Mouse (Mus musculus): ENCODE data around the gene Purb. TPM values are rescaled to one million over a fixed set of nuclear protein-coding genes. Genes with fewer than 3 reads are reported as not detected.

Gene Purb
- polyA plus RNA-seq (2015; fragmentation: Illumina TruSeq; extraction: RNeasy Lipid Tissue Mini Kit (QIAGEN cat#74804); ENCODE audit: insufficient read depth, low read depth, low replicate concordance), result 6.8 TPM

GRCm38 (mm10) chr11:6475867-6476484, at the start of gene Purb:
Purb (minus strand) TSS chr11:6475917.

GRCm38 (mm10) chr11:6520507-6521173, 44.9 kb upstream of the Purb start, which contains the start of gene Myo1g:
Myo1g (minus strand) TSS chr11:6520965.

GRCm38 (mm10) chr11:6444077-6444853, 31.5 kb downstream of the Purb start, which contains the start of gene H2afv:
H2afv (minus strand) TSS chr11:6444443.

Other genes starting within 250 kb of the Purb start
- not detected for gene Npc1l1, start 245.8 kb downstream of the Purb start, polyA plus RNA-seq (2015; fragmentation: Illumina TruSeq; extraction: RNeasy Lipid Tissue Mini Kit (QIAGEN cat#74804); ENCODE audit: insufficient read depth, low read depth, low replicate concordance)
- gene Ddx56, start 208.1 kb downstream of the Purb start, polyA plus RNA-seq (2015; fragmentation: Illumina TruSeq; extraction: RNeasy Lipid Tissue Mini Kit (QIAGEN cat#74804); ENCODE audit: insufficient read depth, low read depth, low replicate concordance), result 8.8 TPM
- gene Tmed4, start 201.0 kb downstream of the Purb start, polyA plus RNA-seq (2015; fragmentation: Illumina TruSeq; extraction: RNeasy Lipid Tissue Mini Kit (QIAGEN cat#74804); ENCODE audit: insufficient read depth, low read depth, low replicate concordance), result 26.4 TPM
- gene Ogdh, start 184.3 kb downstream of the Purb start, polyA plus RNA-seq (2015; fragmentation: Illumina TruSeq; extraction: RNeasy Lipid Tissue Mini Kit (QIAGEN cat#74804); ENCODE audit: insufficient read depth, low read depth, low replicate concordance), result 25.0 TPM
- 14.5 TPM for gene Zmiz2, start 86.8 kb downstream of the Purb start, polyA plus RNA-seq (2015; fragmentation: Illumina TruSeq; extraction: RNeasy Lipid Tissue Mini Kit (QIAGEN cat#74804); ENCODE audit: insufficient read depth, low read depth, low replicate concordance)
- 356 TPM for gene Ppia, start 60.5 kb downstream of the Purb start, polyA plus RNA-seq (2015; fragmentation: Illumina TruSeq; extraction: RNeasy Lipid Tissue Mini Kit (QIAGEN cat#74804); ENCODE audit: insufficient read depth, low read depth, low replicate concordance)
- gene H2afv, start 31.5 kb downstream of the Purb start, polyA plus RNA-seq (2015; fragmentation: Illumina TruSeq; extraction: RNeasy Lipid Tissue Mini Kit (QIAGEN cat#74804); ENCODE audit: insufficient read depth, low read depth, low replicate concordance), result 15.6 TPM
- gene Myo1g, start 45.0 kb upstream of the Purb start, polyA plus RNA-seq (2015; fragmentation: Illumina TruSeq; extraction: RNeasy Lipid Tissue Mini Kit (QIAGEN cat#74804); ENCODE audit: insufficient read depth, low read depth, low replicate concordance), result 1.3 TPM
- 8.1 TPM for gene Ccm2, start 71.0 kb upstream of the Purb start, polyA plus RNA-seq (2015; fragmentation: Illumina TruSeq; extraction: RNeasy Lipid Tissue Mini Kit (QIAGEN cat#74804); ENCODE audit: insufficient read depth, low read depth, low replicate concordance)
- gene Nacad, start 130.1 kb upstream of the Purb start, polyA plus RNA-seq (2015; fragmentation: Illumina TruSeq; extraction: RNeasy Lipid Tissue Mini Kit (QIAGEN cat#74804); ENCODE audit: insufficient read depth, low read depth, low replicate concordance), result 0.17 TPM
- gene Tbrg4, start 150.2 kb upstream of the Purb start, polyA plus RNA-seq (2015; fragmentation: Illumina TruSeq; extraction: RNeasy Lipid Tissue Mini Kit (QIAGEN cat#74804); ENCODE audit: insufficient read depth, low read depth, low replicate concordance), result 10.3 TPM
- gene Wap, start 162.7 kb upstream of the Purb start, polyA plus RNA-seq (2015; fragmentation: Illumina TruSeq; extraction: RNeasy Lipid Tissue Mini Kit (QIAGEN cat#74804); ENCODE audit: insufficient read depth, low read depth, low replicate concordance), result not detected
- 9.6 TPM for gene Ramp3, start 182.6 kb upstream of the Purb start, polyA plus RNA-seq (2015; fragmentation: Illumina TruSeq; extraction: RNeasy Lipid Tissue Mini Kit (QIAGEN cat#74804); ENCODE audit: insufficient read depth, low read depth, low replicate concordance)

All from pancreas, adult 10 weeks (tissue).